Comparison of ENCODE assay signal across 9 mouse cellular contexts in the genomic region with DNA sequence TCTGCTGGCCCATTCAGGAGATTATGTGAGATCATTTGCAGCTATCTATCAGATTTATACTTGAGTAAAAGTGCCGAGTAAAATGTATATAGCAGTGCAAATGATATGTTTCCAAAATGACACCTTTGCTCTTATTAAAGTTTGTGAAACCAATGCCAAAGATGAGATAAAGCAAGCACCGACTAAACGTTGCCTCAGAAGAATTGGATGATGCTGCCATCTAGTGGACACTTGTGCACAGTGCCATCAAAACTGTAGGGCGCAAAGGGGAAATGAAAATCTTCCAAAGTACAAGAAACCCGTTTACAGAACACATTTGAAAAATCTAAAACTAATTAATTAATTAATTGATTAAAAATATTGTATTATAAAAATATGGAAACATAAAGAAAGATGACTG.
A peak's percentile ranks its signal among the peaks of the same experiment; 100 is the strongest.
DNase-seq lines count a peak whose midpoint lies in the region; ATAC-seq lines count a peak whose summit lies in the region.
"Had no signal": no experiment of that assay in that cellular context is flagged by ENCODE, and none has a peak within 500 bp of the region (broad histone marks: within the 10 kb centered on the region; RNA-seq: fewer than 3 reads in every experiment).

No protein-coding gene starts in this region.

- ATAC-seq in frontal cortex, adult (ENCODE audit: low TSS enrichment), result peak; percentile 90
- peak; percentile 90 for ATAC-seq in megakaryocyte, adult 5-6 weeks (ENCODE audit: poor library complexity, severe bottlenecking)
- 0 out of 2 replicates have a peak, but pooled peaks have one; percentile 42 for ATAC-seq in stomach, embryonic 14.5 days (ENCODE audit: insufficient number of reproducible peaks, insufficient read depth, low FRiP score, low read depth)

- no peaks in the 10 kb centered on the region for H3K27me3 ChIP-seq in stomach, embryonic 14.5 days (ENCODE audit: control insufficient read depth, insufficient read depth, low read length)
- H3K27me3 ChIP-seq: lung, embryonic 15.5 days had no signal

- H3K9me3 ChIP-seq in stomach, embryonic 14.5 days (ENCODE audit: control insufficient read depth, low read depth, low read length), result no peaks in the 10 kb centered on the region
- H3K9me3 ChIP-seq: lung, embryonic 15.5 days had no signal

- H3K4me1 ChIP-seq in stomach, embryonic 14.5 days (ENCODE audit: control insufficient read depth, insufficient read depth, low read length), result no peaks in the 10 kb centered on the region
- H3K4me1 ChIP-seq: lung, embryonic 15.5 days had no signal

- no peak overlapping the region for H3K4me3 ChIP-seq in stomach, embryonic 14.5 days (ENCODE audit: low read depth, low read length)
- H3K4me3 ChIP-seq: lung, embryonic 15.5 days had no signal

- no peaks in the 10 kb centered on the region for H3K36me3 ChIP-seq in stomach, embryonic 14.5 days (ENCODE audit: control insufficient read depth, insufficient read depth, low read length)
- H3K36me3 ChIP-seq: lung, embryonic 15.5 days had no signal

- H3K9ac ChIP-seq in stomach, embryonic 14.5 days (replicated peaks; ENCODE audit: low read depth, low read length), result no peak overlapping the region
- H3K9ac ChIP-seq: lung, embryonic 15.5 days had no signal

- WGBS in large intestine, adult 2 months, result 7% methylated on average over 5 of the region's 5 CpGs
- 5% methylated on average over 5 of the region's 5 CpGs for WGBS in stomach, embryonic 14.5 days

- peak; percentile 5 for DNase-seq in gastrocnemius, postnatal 10 days
- no peak for DNase-seq in gastrocnemius, postnatal 25 days
- DNase-seq in CD4-positive, CD25-positive, alpha-beta regulatory T cell, adult 2 months (ENCODE audit: low read depth, low spot score), result peak; percentile 54
- peak; percentile 16 for DNase-seq in cerebellum, adult 8-10 months
- DNase-seq in large intestine, adult 2 months (ENCODE audit: low read depth, low spot score), result peak; percentile 8

- H3K4me2 ChIP-seq in stomach, embryonic 14.5 days (replicated peaks; ENCODE audit: low read depth, low read length), result no peak overlapping the region
- H3K4me2 ChIP-seq: lung, embryonic 15.5 days had no signal

- no peak overlapping the region for H3K27ac ChIP-seq in stomach, embryonic 14.5 days (ENCODE audit: low read length)
- H3K27ac ChIP-seq: lung, embryonic 15.5 days had no signal
